Mouse (Mus musculus) hindbrain, embryonic 14.5 days (tissue): ENCODE results near the gene Gm2a. TPM values are rescaled to one million over a fixed set of nuclear protein-coding genes. Genes with fewer than 3 reads are reported as not detected.

ENCODE experiments used
- ATAC-seq: fragments of 200-750 bp; cut with Nextera tagmentation; 2 replicates; pipeline ENCODE4 v1.8.0; 2017; ENCODE audit warnings: moderate number of reproducible peaks, mild to moderate bottlenecking, moderate TSS enrichment, moderate library complexity; ENCODE audit not compliant: low FRiP score
- DNase-seq: peaks from one replicate; pipeline ENCODE4 v3.0.0-alpha.2; 2015; ENCODE audit warnings: low spot score
- H3K27ac ChIP-seq: fragments of 300-500 bp; sonication (generic); 2 replicates; pipeline ENCODE4 v1.5.1; 2014; ENCODE audit warnings: mild to moderate bottlenecking, moderate library complexity
- H3K27me3 ChIP-seq: fragments of 300-500 bp; sonication (generic); 2 replicates; pipeline ENCODE4 v1.6.1; 2014; ENCODE audit warnings: mild to moderate bottlenecking, low read length, mixed read lengths; ENCODE audit not compliant: control insufficient read depth, insufficient read depth
- H3K36me3 ChIP-seq: fragments of 300-500 bp; sonication (generic); replicated peaks from 2 replicates; pipeline ENCODE4 v1.6.1; 2014; ENCODE audit not compliant: control insufficient read depth, insufficient read depth
- H3K4me1 ChIP-seq: fragments of 300-500 bp; sonication (generic); replicated peaks from 2 replicates; pipeline ENCODE4 v1.6.1; 2014; ENCODE audit warnings: antibody characterized with exemption, low read length, mixed read lengths; ENCODE audit not compliant: control insufficient read depth, insufficient read depth
- H3K4me2 ChIP-seq: fragments of 300-500 bp; sonication (generic); replicated peaks from 2 replicates; pipeline ENCODE4 v1.6.1; 2014; ENCODE audit warnings: mild to moderate bottlenecking, moderate library complexity
- H3K4me3 ChIP-seq: fragments of 300-500 bp; sonication (generic); replicated peaks from 2 replicates; pipeline ENCODE4 v1.5.1; 2014; ENCODE audit warnings: mild to moderate bottlenecking, low read length
- H3K9ac ChIP-seq: fragments of 300-500 bp; sonication (generic); 2 replicates; pipeline ENCODE4 v1.6.1; 2014
- H3K9me3 ChIP-seq: fragments of 300-500 bp; sonication (generic); 2 replicates; pipeline ENCODE4 v1.6.1; 2016; ENCODE audit warnings: low read length; ENCODE audit not compliant: control insufficient read depth
- WGBS: fragments of 180-500 bp; shearing (Covaris S2); extraction: QIAGEN DNeasy Blood & Tissue Kit; methylation state at CpG from one replicate; pipeline ENCODE4 v1.1.7; 2014; 5-methylcytosine and 5-hydroxymethylcytosine counted together
- polyA plus RNA-seq: library from polyadenylated mRNA; unstranded; fragments of >200 nt; fragmentation: Nextera tagmentation; extraction: Ambion mirVana; gene quantifications from 2 replicates; pipeline ENCODE4 v1.2.1, GENCODE M21; 2014

Gene Gm2a
- polyA plus RNA-seq, 1 experiment from 2014 or later: 32.9 TPM

GRCm38 (mm10) chr11:55073191-55073590 is 24.7 kb upstream of the Gm2a start:
- Histone ChIP-seq H3K9me3 (no peaks in the 10 kb centered on the region), H3K4me3 (no peak overlapping the region), H3K4me1 (peaks cover 4% of the 10 kb centered on the region; the same call in 1 of the 2 replicates), H3K27ac (no peak overlapping the region), H3K9ac (no peak overlapping the region), H3K27me3 (peaks cover 7% of the 10 kb centered on the region; the same call in 1 of the 2 replicates), H3K4me2 (no peak overlapping the region), H3K36me3 (no peaks in the 10 kb centered on the region)
- WGBS: 83% methylated on average over 10 of the region's 10 CpGs
- ATAC-seq: no peak
- DNase-seq: no peak

- H3K4me2 ChIP-seq: no peak overlapping the region
- H3K9me3 ChIP-seq: no peaks in the 10 kb centered on the region
- H3K4me3 ChIP-seq: no peak overlapping the region
- H3K4me1 ChIP-seq: peaks cover 4% of the 10 kb centered on the region; the same call in 1 of the 2 replicates
- ATAC-seq (no peak), DNase-seq (no peak)
- H3K9ac ChIP-seq: no peak overlapping the region
- H3K27ac ChIP-seq: no peak overlapping the region
- H3K27me3 ChIP-seq: peaks cover 11% of the 10 kb centered on the region
- WGBS: 51% methylated on average over 2 of the region's 2 CpGs
- H3K36me3 ChIP-seq: no peaks in the 10 kb centered on the region
These were observed 22.3 kb upstream of the Gm2a start for GRCm38 (mm10) chr11:55075602-55076001.

DNA sequence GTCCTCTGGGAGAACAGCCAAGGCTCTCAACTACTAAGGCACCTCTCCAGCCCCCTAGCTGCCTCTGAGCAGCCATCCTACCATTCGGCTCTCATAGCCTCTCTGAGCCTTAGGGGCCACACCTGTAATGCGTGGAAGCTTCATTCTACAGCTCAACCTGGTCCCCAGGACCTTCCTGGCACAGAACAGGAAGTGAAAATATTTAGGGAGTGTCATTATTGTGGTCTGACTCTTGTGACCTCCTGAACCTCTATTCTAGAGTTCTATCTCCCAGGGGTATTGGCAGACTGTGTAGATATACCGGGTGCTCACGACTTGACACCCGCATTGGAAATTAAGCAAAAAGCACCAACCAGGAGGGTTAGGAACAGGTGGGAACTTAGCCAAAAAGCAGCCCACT is 21.7 kb upstream of the Gm2a start:
- no peak overlapping the region for H3K9ac ChIP-seq
- H3K4me2 ChIP-seq: no peak overlapping the region
- DNase-seq (no peak), ATAC-seq (no peak)
- H3K4me3 ChIP-seq: no peak overlapping the region
- H3K27ac ChIP-seq: no peak overlapping the region
- 94% methylated on average over 5 of the region's 5 CpGs for WGBS
- H3K9me3 ChIP-seq: no peaks in the 10 kb centered on the region
- H3K4me1 ChIP-seq: peaks cover 4% of the 10 kb centered on the region; the same call in 1 of the 2 replicates
- H3K27me3 ChIP-seq: peaks cover 11% of the 10 kb centered on the region
- no peaks in the 10 kb centered on the region for H3K36me3 ChIP-seq

- peak; percentile 57; the same call in 1 of the 2 replicates for ATAC-seq
- H3K27me3 ChIP-seq: peaks cover 11% of the 10 kb centered on the region
- no peaks in the 10 kb centered on the region for H3K36me3 ChIP-seq
- H3K27ac ChIP-seq: no peak within 1 kb of the TSS
- peak within 1 kb of the TSS; percentile 91 for H3K4me2 ChIP-seq
- H3K9ac ChIP-seq: peak within 1 kb of the TSS; percentile 57
- 1% methylated on average over 50 of the region's 50 CpGs for WGBS
- DNase-seq: peak; percentile 45
- H3K4me3 ChIP-seq: peak within 1 kb of the TSS; percentile 43
- H3K9me3 ChIP-seq: no peaks in the 10 kb centered on the region
- peaks cover 4% of the 10 kb centered on the region; the same call in 1 of the 2 replicates for H3K4me1 ChIP-seq
These were observed 20.3 kb upstream of the Gm2a start, which contains the start of gene Ccdc69 for GRCm38 (mm10) chr11:55077331-55078231. Ccdc69 (minus strand) TSS chr11:55078131.

DNA sequence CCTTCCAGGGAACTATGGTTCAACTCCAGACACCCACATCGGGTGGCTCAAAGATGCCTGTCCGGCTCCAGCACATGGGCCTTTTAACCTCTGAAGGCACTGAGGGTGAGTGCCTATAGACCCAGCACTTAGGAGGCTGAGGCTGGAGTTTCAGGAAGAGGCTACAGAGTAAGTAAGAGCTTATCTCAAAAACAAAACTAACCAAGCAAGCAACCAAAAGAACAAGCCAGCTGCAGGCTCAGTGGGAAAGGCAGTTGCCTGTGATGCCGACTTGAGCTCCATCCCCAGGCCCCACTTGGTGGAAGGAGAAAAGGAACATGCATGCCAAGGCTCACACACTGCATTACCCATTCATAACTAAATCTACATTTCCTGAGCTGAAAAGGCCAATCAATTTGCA is 19.4 kb upstream of the Gm2a start:
- Histone ChIP-seq H3K9me3 (no peaks in the 10 kb centered on the region), H3K27me3 (peaks cover 11% of the 10 kb centered on the region), H3K4me1 (peaks cover 4% of the 10 kb centered on the region; the same call in 1 of the 2 replicates), H3K27ac (no peak overlapping the region), H3K4me3 (no peak overlapping the region; the same call in 1 of the 2 replicates), H3K9ac (no peak overlapping the region), H3K4me2 (peak overlapping the region; percentile 91), H3K36me3 (no peaks in the 10 kb centered on the region)
- ATAC-seq (no peak), DNase-seq (no peak)
- 47% methylated on average over 3 of the region's 3 CpGs for WGBS

DNA sequence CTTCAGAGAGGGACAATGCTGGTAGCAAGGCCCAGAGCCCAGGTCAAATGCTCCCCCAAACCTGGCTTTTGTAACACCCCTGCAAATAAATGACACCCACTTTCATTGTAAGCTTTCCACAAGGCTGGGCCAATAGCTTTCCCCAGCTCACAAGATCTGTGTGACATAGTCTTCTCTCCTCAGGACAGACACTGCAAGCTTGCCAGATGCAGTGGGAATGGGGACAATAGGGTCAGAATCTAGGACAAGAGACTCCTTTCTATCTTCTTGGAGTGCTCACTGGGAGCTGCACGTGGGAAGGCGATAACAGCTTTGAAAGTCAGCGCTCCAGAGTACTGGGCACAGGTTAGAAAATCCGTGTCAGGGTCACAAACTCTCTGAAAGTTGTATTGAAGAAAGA is 18.7 kb upstream of the Gm2a start:
- H3K27ac ChIP-seq: no peak overlapping the region
- no peak for DNase-seq
- H3K36me3 ChIP-seq: no peaks in the 10 kb centered on the region
- WGBS: 58% methylated on average over 4 of the region's 4 CpGs
- no peak for ATAC-seq
- H3K9ac ChIP-seq: no peak overlapping the region
- peaks cover 4% of the 10 kb centered on the region; the same call in 1 of the 2 replicates for H3K4me1 ChIP-seq
- peaks cover 11% of the 10 kb centered on the region for H3K27me3 ChIP-seq
- no peak overlapping the region for H3K4me3 ChIP-seq
- no peak overlapping the region for H3K4me2 ChIP-seq
- no peaks in the 10 kb centered on the region for H3K9me3 ChIP-seq

DNA sequence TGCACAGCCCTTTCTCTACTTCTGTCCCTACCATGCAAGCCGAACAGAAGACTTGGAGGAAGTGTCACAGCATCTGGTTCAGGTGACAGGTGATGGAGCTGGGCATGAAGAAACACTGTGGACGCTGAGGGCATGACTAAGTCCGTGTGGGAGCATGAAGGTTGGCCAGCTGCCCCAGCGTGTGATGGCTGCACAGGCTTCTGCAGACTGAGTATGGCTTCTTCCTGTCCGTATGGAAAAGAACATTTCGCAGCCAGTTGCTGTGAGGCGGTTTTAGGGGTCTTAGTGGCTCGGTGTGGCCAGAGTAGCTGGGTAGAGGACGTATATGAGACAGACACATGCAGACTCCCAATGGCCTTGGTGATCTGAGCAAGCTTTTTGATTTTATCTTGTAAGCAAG is 16.7 kb upstream of the Gm2a start:
- H3K9me3 ChIP-seq: no peaks in the 10 kb centered on the region
- H3K9ac ChIP-seq: no peak overlapping the region
- H3K4me2 ChIP-seq: no peak overlapping the region
- DNase-seq (no peak), ATAC-seq (no peak)
- peaks cover 4% of the 10 kb centered on the region; the same call in 1 of the 2 replicates for H3K4me1 ChIP-seq
- H3K27ac ChIP-seq: no peak overlapping the region
- H3K4me3 ChIP-seq: no peak overlapping the region
- H3K27me3 ChIP-seq: peaks cover 11% of the 10 kb centered on the region
- no peaks in the 10 kb centered on the region for H3K36me3 ChIP-seq
- WGBS: 92% methylated on average over 9 of the region's 9 CpGs

DNA sequence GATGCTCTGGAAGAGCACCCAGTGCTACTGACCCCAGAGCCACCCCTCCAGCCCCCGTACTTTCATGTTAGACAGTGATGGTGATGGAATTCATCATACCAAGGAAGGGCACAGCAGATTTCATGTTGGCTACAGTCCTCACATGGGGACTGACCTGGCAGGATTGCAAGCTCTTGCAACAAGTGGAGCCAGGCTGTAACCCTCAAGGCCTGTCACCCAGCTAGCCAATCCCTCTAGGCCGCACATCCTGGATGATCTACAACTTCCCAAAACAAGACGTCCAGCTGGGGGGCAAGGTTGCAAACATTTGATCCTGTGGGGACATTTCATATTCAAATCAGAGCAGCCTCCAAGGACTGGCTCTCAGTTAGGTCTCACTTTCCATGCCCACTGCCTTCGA is 13.3 kb upstream of the Gm2a start:
- Histone ChIP-seq H3K4me3 (no peak overlapping the region), H3K9ac (no peak overlapping the region), H3K4me2 (no peak overlapping the region), H3K4me1 (no peaks in the 10 kb centered on the region), H3K36me3 (no peaks in the 10 kb centered on the region), H3K9me3 (no peaks in the 10 kb centered on the region), H3K27ac (no peak overlapping the region), H3K27me3 (no peaks in the 10 kb centered on the region)
- ATAC-seq (no peak), DNase-seq (no peak)
- 82% methylated on average over 4 of the region's 4 CpGs for WGBS

GRCm38 (mm10) chr11:55085396-55085795 is 12.5 kb upstream of the Gm2a start:
- Histone ChIP-seq H3K27me3 (no peaks in the 10 kb centered on the region), H3K4me1 (no peaks in the 10 kb centered on the region), H3K9me3 (no peaks in the 10 kb centered on the region), H3K36me3 (no peaks in the 10 kb centered on the region), H3K27ac (no peak overlapping the region), H3K4me3 (no peak overlapping the region), H3K4me2 (no peak overlapping the region), H3K9ac (no peak overlapping the region)
- no peak for ATAC-seq
- WGBS: 70% methylated on average over 5 of the region's 5 CpGs
- no peak for DNase-seq
